Mouse (Mus musculus) kidney, adult 18-20 months (tissue): Measurements from ENCODE around the gene Galnt16.

ENCODE experiments used
- DNase-seq: peaks from one replicate; pipeline ENCODE4 v3.0.0; 2021

Gene Galnt16

DNA sequence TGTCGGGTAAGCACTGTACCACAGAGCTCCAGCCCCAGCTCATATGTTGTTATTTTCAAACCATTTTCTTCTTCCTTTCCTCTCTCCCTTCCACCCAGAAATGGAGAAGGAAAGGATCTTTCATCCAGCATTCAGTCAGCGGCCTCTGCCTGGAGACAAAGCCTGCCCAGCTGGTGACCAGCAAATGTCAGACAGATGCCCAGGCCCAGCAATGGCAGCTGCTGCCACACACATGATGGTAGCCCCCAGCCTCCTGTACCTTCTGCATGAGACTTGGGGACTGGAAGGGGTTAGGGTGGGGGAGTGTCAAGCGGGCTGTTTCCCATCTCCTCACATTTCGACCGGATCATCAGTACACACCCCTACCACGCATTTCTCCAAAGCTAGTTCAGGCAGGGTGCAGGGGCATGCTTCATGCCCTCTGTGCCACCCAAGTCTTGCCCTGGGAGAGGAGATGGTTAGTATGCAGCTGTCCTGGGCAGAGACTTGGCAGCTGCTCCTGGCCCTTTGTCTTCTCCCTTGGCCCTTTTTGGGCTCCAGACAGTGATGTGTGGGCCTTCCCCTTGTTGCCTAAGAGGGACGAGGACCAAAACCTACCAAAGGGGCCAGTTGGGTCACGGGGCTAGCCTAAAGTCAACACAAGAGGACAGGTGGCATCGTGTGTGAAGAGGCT lies 83.7 kb downstream of the Galnt16 start:
- DNase-seq: no peak

GRCm38 (mm10) chr12:80602432-80602831 lies 84.4 kb downstream of the Galnt16 start:
- no peak for DNase-seq

- peak; percentile 19 for DNase-seq
These were observed 85.5 kb downstream of the Galnt16 start for GRCm38 (mm10) chr12:80603566-80603965.

- DNase-seq: no peak
These were observed 86.1 kb downstream of the Galnt16 start for GRCm38 (mm10) chr12:80604218-80604617.

GRCm38 (mm10) chr12:80608576-80608975 lies 90.5 kb downstream of the Galnt16 start:
- no peak for DNase-seq

- DNase-seq: no peak
These were observed 91.9 kb downstream of the Galnt16 start for GRCm38 (mm10) chr12:80609928-80610327.

GRCm38 (mm10) chr12:80612113-80612791 lies 94.2 kb downstream of the Galnt16 start:
- DNase-seq: no peak

- DNase-seq: no peak
These were observed 97.5 kb downstream of the Galnt16 start for GRCm38 (mm10) chr12:80615371-80616257.

- no peak for DNase-seq
These were observed 102.4 kb downstream of the Galnt16 start for GRCm38 (mm10) chr12:80620501-80620900.

GRCm38 (mm10) chr12:80631790-80632189 lies 113.7 kb downstream of the Galnt16 start:
- no peak for DNase-seq

- peak; percentile 61 for DNase-seq
These were observed 124.9 kb downstream of the Galnt16 start for GRCm38 (mm10) chr12:80642725-80643692.

DNA sequence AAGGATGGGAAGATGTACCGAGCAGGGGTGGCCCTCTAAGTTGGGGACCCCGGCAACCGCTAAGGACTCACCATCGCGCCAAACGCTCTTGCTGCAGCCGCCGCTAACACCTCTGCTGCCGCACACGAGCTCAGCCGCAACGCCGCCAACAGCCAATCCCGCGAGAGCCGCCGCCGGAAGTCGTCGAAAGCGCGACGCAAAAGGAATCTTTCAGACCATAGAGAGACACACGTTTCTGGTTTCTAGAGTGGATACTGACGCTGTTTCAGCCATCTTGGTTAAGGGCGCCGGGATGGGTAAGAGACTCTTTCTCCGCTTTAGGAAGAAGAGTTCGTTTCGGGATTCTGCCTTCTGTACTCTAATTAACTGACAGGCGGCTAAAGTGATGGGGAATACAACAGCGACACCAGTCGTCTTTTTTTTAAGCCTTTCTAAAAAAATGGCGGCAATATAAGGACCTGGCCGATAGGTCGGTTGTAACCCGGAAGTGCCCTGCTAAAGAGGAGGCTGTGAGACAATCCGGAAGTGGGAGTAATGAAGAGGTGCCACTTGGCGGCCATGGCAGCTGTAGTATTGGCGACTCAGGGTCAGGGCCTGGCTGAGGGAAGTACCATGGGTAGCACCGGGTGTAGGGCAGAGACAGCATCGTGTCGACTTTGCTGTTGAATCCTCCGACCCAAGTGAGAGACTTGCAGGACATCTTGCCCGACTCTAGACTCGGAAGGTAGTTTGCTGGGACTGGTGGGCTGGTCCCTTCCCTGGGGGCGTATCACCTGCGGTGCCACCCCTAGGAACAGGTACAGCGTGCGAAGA lies 125.8 kb downstream of the Galnt16 start, which contains the start of the genes Slc39a9 and Erh:
Gene Slc39a9, plus strand, starts transcription at position 191 of the 813 bp plus-strand sequence.
Gene Erh, minus strand, starts transcription at position 649 of the 813 bp plus-strand sequence.
- peak; percentile 95 for DNase-seq

DNA sequence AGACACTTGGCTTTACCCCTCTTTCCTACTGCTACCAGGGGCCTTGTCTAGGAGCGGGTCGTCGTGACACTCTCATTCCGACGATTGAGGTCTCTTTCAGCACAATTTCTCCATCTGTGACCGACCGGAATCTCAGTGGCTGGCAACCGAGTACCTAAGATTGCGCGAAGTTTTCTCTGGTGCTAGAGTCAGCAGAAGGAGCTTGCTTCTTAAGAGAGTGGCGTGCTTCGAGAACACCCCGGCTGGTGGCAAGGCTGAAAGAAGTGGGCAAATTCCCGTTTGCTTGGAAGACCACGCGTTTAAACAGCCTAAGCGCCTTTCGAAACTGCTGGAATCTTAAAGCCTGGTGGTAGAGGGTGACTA lies 126.4 kb downstream of the Galnt16 start:
- no peak for DNase-seq

- no peak for DNase-seq
These were observed 128.3 kb downstream of the Galnt16 start for GRCm38 (mm10) chr12:80646377-80646776.

DNA sequence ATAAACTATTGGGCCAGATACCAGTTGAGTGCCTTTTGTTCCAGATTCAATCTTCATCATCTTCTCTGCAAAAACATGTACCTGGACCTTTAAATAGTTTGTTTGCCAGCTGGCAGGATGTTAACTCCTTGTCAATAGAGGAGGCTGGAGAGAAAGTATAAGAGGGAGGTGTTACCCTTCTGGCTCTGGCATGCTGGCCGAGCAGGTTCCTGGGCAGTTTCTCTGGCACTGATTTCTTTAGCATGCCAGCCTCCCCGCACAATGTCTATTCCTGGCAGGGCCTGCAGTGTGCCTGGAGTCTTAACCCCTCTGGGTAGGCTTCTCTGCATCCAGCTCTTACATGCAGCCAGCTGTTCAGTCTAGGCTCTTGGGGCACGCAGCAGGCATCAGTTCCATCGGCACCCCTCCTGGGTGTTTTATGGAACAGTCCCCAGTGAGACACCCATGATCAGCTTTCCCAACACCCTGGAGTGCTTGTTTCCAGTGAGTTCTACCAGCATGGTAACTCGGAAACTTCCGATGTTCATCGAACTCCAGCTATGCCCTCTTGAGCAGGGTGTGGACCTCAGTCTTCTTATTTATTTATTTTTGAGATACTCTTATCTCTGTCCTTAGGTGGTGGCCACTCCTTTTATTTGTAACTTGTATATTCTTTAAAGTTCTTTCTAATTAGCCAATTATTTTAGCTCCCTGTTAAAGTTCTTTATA lies 136.0 kb downstream of the Galnt16 start:
- DNase-seq: peak; percentile 38

- DNase-seq: no peak
These were observed 136.6 kb downstream of the Galnt16 start for GRCm38 (mm10) chr12:80654659-80655025.

DNA sequence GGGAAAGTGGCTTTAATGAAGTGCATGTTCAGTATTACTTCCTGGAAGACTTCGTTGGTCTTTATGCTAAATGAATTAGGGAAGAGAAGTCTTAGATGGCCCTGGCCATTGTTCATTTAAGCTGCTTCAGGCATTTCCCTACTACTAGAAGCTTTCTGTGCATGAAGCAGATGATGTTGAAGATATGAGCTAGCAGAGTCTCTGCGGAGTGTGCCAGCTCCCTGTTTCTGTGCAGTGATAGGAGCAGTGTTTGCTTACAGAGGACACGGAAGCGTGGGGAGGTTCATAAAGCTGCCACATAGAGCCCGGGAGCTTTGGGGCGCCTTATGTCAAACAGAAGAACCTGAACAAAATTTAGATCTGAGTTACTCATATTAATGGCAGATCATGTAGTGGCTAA lies 140.6 kb downstream of the Galnt16 start:
- no peak for DNase-seq

DNA sequence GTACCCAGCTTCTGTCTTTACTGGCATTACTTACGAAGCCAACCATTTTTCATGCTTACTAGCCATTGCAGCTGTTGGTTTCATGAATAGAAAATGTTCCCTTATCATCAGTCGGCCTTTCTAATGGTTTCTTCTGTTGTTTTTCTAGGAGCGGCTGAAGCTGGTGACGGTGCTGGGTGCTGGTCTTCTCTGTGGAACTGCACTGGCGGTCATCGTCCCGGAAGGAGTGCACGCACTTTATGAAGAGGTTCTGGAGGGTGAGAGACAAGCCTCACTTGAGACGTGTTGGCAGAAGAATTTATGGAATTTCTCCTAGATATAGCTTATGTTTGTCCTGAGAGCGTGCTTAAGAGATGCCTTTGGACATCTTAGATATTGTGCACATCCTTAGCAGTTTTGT lies 144.2 kb downstream of the Galnt16 start:
- no peak for DNase-seq

GRCm38 (mm10) chr12:80663935-80664334 lies 145.9 kb downstream of the Galnt16 start:
- DNase-seq: no peak

DNA sequence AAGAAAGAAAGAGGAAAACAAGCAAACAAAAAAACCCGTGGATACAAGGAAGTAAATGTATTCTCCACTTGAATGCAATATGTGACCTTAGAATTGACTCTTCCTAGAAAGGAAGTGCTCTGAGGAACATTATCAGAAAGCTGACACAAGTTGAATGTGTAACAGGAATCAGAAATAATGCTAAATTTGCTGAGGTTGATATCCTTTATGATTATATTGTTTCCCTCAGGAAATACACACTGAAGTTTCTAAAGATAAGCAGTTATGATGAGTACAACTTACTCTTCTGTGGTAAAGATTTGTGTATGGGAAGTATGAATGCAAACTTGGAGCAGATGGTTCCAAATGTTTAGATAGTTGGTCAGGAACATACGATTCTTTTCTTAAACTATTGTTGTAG lies 150.3 kb downstream of the Galnt16 start:
- DNase-seq: no peak

DNA sequence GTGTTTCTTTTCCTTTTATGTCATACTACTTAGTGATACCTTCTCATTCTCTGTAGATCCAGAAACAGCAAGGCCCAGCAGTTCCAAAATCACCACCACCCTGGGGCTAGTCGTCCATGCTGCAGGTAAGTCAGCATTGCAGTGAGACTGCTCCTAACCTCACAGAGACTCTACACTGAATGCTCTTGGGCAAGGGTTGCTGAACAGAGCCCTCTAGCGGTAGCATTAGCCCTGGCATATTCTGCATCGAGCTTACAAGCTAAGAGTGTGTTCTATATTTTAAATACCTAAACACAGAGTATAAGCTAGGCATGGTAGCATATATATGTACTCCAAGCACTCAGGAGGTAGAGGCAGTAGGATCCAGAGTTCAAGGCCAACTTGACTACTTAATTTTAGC lies 155.1 kb downstream of the Galnt16 start:
- peak; percentile 59 for DNase-seq
